Mouse (Mus musculus): ENCODE measurements around the gene Spef1. TPM values are rescaled to one million over a fixed set of nuclear protein-coding genes. Genes with fewer than 3 reads are reported as not detected.
A peak's percentile ranks its signal among the peaks of the same experiment; 100 is the strongest.

Gene Spef1
- polyA plus RNA-seq, 1 experiment from 2014 or later = 9.2 TPM

- Histone ChIP-seq H3K4me1 (ENCODE audit: control insufficient read depth, insufficient read depth, low read length) (peaks cover 10% of the 10 kb centered on the region), H3K4me3 (ENCODE audit: low read depth, low read length) (peak overlapping the region; percentile 77), H3K27ac (ENCODE audit: low read length) (peak overlapping the region; percentile 87), H3K36me3 (ENCODE audit: control insufficient read depth, insufficient read depth, low read length) (no peaks in the 10 kb centered on the region), H3K9ac (replicated peaks; ENCODE audit: low read depth, low read length) (peak overlapping the region; percentile 69), H3K4me2 (replicated peaks; ENCODE audit: low read depth, low read length) (peak overlapping the region; percentile 94), H3K27me3 (ENCODE audit: control insufficient read depth, insufficient read depth, low read length) (no peaks in the 10 kb centered on the region), H3K9me3 (ENCODE audit: control insufficient read depth, low read depth, low read length) (no peaks in the 10 kb centered on the region)
- 1% methylated on average over 17 of the region's 17 CpGs for WGBS
- no peak for ATAC-seq (ENCODE audit: insufficient number of reproducible peaks, insufficient read depth, low FRiP score, low read depth)
These were observed 26.4 kb downstream of the Spef1 start for GRCm38 (mm10) chr2:131160671-131161111.

DNA sequence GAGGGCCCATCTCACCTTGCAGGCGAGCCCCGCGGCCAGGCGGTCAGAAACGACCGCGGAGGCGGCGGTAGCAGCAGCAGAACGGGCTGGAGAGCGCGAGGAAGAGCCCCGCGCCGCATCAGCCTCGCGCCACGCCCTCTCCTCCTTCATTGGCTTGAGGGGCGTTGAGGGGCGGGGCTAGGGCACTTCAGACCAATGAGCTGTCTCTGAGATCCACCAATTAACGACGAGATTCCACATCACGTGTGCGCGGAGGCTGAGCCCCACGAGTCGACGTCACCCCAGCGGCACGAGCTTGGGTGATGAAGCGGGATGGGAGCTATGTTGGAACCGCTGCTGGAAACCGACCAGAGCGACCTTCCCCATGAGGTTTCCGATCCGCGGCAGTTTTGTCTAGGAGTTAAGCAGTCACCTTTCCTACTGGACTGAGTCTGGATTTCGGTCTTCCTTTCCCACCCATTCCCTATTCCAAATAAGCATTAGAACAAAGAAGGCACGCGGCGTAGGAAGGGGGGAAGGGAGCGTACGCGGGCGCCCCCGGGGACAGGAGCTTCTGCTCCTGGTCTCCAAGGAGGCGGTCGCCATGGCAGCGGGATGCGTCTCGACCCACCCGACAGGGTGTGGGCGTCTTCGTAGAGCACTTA lies 27.0 kb downstream of the Spef1 start, which contains the start of gene 1700037H04Rik:
Gene 1700037H04Rik, minus strand, starts transcription at position 144 of the 644 bp plus-strand sequence.
- ATAC-seq (ENCODE audit: insufficient number of reproducible peaks, insufficient read depth, low FRiP score, low read depth) = peak; percentile 97
- peak within 1 kb of the TSS; percentile 94 for H3K4me2 ChIP-seq (replicated peaks; ENCODE audit: low read depth, low read length)
- peak within 1 kb of the TSS; percentile 77 for H3K4me3 ChIP-seq (ENCODE audit: low read depth, low read length)
- WGBS = under 1% methylated on average over 54 of the region's 54 CpGs
- H3K27ac ChIP-seq (ENCODE audit: low read length) = peak within 1 kb of the TSS; percentile 87
- no peaks in the 10 kb centered on the region for H3K9me3 ChIP-seq (ENCODE audit: control insufficient read depth, low read depth, low read length)
- H3K4me1 ChIP-seq (ENCODE audit: control insufficient read depth, insufficient read depth, low read length) = peaks cover 10% of the 10 kb centered on the region
- peak within 1 kb of the TSS; percentile 69 for H3K9ac ChIP-seq (replicated peaks; ENCODE audit: low read depth, low read length)
- no peaks in the 10 kb centered on the region for H3K27me3 ChIP-seq (ENCODE audit: control insufficient read depth, insufficient read depth, low read length)
- H3K36me3 ChIP-seq (ENCODE audit: control insufficient read depth, insufficient read depth, low read length) = no peaks in the 10 kb centered on the region

DNA sequence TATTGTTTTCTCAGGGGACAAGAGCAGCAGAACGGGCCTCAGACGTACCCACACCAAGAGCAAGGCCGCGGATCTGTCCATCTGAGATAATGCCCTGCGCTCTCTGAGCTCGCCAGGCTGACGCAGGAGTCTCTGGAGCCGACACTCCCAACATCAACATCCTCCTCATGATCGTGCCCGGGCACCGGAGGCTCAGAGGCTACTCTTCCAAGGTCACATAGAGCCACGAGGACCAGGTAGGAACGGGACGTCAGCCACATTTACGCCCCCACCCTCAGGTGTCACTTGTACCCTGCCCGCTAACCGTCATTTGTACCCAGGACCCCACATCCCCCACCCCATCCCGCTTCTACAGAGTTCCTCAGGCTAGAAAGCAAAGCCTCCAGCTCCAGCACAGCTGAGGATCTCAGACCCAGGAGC lies 27.6 kb downstream of the Spef1 start:
- H3K27me3 ChIP-seq (ENCODE audit: control insufficient read depth, insufficient read depth, low read length) = no peaks in the 10 kb centered on the region
- peak overlapping the region; percentile 94 for H3K4me2 ChIP-seq (replicated peaks; ENCODE audit: low read depth, low read length)
- WGBS = under 1% methylated on average over 18 of the region's 18 CpGs
- no peaks in the 10 kb centered on the region for H3K9me3 ChIP-seq (ENCODE audit: control insufficient read depth, low read depth, low read length)
- H3K9ac ChIP-seq (replicated peaks; ENCODE audit: low read depth, low read length) = peak overlapping the region; percentile 69
- peaks cover 10% of the 10 kb centered on the region for H3K4me1 ChIP-seq (ENCODE audit: control insufficient read depth, insufficient read depth, low read length)
- no peaks in the 10 kb centered on the region for H3K36me3 ChIP-seq (ENCODE audit: control insufficient read depth, insufficient read depth, low read length)
- H3K27ac ChIP-seq (ENCODE audit: low read length) = peak overlapping the region; percentile 71
- peak overlapping the region; percentile 77 for H3K4me3 ChIP-seq (ENCODE audit: low read depth, low read length)
- peak; percentile 34 for ATAC-seq (ENCODE audit: insufficient number of reproducible peaks, insufficient read depth, low FRiP score, low read depth)

GRCm38 (mm10) chr2:131156987-131157386 lies 30.1 kb downstream of the Spef1 start:
- Histone ChIP-seq H3K9ac (replicated peaks; ENCODE audit: low read depth, low read length) (no peak overlapping the region), H3K36me3 (ENCODE audit: control insufficient read depth, insufficient read depth, low read length) (no peaks in the 10 kb centered on the region), H3K9me3 (ENCODE audit: control insufficient read depth, low read depth, low read length) (no peaks in the 10 kb centered on the region), H3K4me3 (ENCODE audit: low read depth, low read length) (no peak overlapping the region), H3K4me2 (replicated peaks; ENCODE audit: low read depth, low read length) (no peak overlapping the region), H3K27me3 (ENCODE audit: control insufficient read depth, insufficient read depth, low read length) (no peaks in the 10 kb centered on the region), H3K27ac (ENCODE audit: low read length) (no peak overlapping the region), H3K4me1 (ENCODE audit: control insufficient read depth, insufficient read depth, low read length) (peaks cover 10% of the 10 kb centered on the region)
- ATAC-seq (ENCODE audit: insufficient number of reproducible peaks, insufficient read depth, low FRiP score, low read depth) = no peak
- WGBS = 90% methylated on average over 7 of the region's 7 CpGs

DNA sequence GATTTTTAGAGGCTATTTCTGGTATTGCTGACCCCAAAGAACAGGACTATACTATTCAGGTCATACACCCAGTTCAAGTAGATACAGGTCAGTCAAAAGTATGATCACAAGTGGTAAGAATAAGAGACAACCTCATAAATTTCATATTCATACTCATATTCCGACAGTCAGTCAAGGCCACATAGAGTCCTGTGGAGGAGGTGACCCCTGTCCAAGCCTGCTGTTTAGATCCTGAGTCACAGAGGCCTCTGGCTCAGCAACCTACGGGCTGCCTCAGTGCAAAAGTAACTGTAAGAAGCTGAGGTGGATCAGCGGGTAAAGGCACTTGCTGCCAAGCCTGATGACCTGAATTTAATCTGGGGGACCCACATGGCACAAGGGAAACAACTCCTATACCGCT lies 33.0 kb downstream of the Spef1 start:
- Histone ChIP-seq H3K4me2 (replicated peaks; ENCODE audit: low read depth, low read length) (no peak overlapping the region), H3K4me3 (ENCODE audit: low read depth, low read length) (no peak overlapping the region), H3K9me3 (ENCODE audit: control insufficient read depth, low read depth, low read length) (no peaks in the 10 kb centered on the region), H3K27ac (ENCODE audit: low read length) (no peak overlapping the region), H3K4me1 (ENCODE audit: control insufficient read depth, insufficient read depth, low read length) (peaks cover 7% of the 10 kb centered on the region), H3K36me3 (ENCODE audit: control insufficient read depth, insufficient read depth, low read length) (peaks cover 14% of the 10 kb centered on the region), H3K9ac (replicated peaks; ENCODE audit: low read depth, low read length) (no peak overlapping the region), H3K27me3 (ENCODE audit: control insufficient read depth, insufficient read depth, low read length) (no peaks in the 10 kb centered on the region)
- 91% methylated on average over 4 of the region's 4 CpGs for WGBS
- ATAC-seq (ENCODE audit: insufficient number of reproducible peaks, insufficient read depth, low FRiP score, low read depth) = no peak

DNA sequence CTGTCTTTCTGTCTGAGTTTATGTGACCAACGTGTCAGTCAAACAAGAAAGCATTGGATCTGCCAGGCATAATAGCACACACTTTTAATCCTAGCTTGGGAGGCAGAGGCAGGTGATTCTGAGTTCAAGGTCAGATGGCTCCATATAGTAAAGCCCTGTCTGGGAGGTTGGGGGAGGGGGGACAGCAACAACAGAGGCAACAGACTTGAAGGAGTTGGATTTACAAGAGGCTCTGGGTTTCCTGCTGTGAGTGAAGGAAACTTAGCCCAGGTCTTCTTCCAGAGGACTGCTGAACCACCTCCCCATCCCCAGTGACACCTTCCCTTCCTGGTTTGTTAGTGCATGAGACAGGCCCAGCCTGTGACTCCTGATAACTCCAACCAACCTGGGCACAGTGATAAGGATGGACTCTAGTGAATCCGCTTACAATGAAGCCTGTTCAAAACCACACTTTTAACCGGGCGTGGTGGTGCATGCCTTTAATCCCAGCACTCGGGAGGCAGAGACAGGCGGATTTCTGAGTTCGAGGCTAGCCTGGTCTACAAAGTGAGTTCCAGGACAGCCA lies 34.8 kb downstream of the Spef1 start:
- no peak overlapping the region for H3K9ac ChIP-seq (replicated peaks; ENCODE audit: low read depth, low read length)
- H3K4me1 ChIP-seq (ENCODE audit: control insufficient read depth, insufficient read depth, low read length) = no peaks in the 10 kb centered on the region
- no peaks in the 10 kb centered on the region for H3K27me3 ChIP-seq (ENCODE audit: control insufficient read depth, insufficient read depth, low read length)
- no peak overlapping the region for H3K27ac ChIP-seq (ENCODE audit: low read length)
- H3K36me3 ChIP-seq (ENCODE audit: control insufficient read depth, insufficient read depth, low read length) = peaks cover 28% of the 10 kb centered on the region
- no peak overlapping the region for H3K4me2 ChIP-seq (replicated peaks; ENCODE audit: low read depth, low read length)
- WGBS = 90% methylated on average over 7 of the region's 7 CpGs
- ATAC-seq (ENCODE audit: insufficient number of reproducible peaks, insufficient read depth, low FRiP score, low read depth) = peak; percentile 31; the same call in 1 of the 2 replicates
- H3K4me3 ChIP-seq (ENCODE audit: low read depth, low read length) = no peak overlapping the region
- H3K9me3 ChIP-seq (ENCODE audit: control insufficient read depth, low read depth, low read length) = no peaks in the 10 kb centered on the region

GRCm38 (mm10) chr2:131149254-131149578 lies 37.9 kb downstream of the Spef1 start:
- Histone ChIP-seq H3K27ac (ENCODE audit: low read length) (no peak overlapping the region), H3K4me3 (ENCODE audit: low read depth, low read length) (no peak overlapping the region), H3K36me3 (ENCODE audit: control insufficient read depth, insufficient read depth, low read length) (peaks cover 45% of the 10 kb centered on the region), H3K4me1 (ENCODE audit: control insufficient read depth, insufficient read depth, low read length) (no peaks in the 10 kb centered on the region), H3K27me3 (ENCODE audit: control insufficient read depth, insufficient read depth, low read length) (no peaks in the 10 kb centered on the region), H3K4me2 (replicated peaks; ENCODE audit: low read depth, low read length) (no peak overlapping the region), H3K9ac (replicated peaks; ENCODE audit: low read depth, low read length) (no peak overlapping the region), H3K9me3 (ENCODE audit: control insufficient read depth, low read depth, low read length) (no peaks in the 10 kb centered on the region)
- ATAC-seq (ENCODE audit: insufficient number of reproducible peaks, insufficient read depth, low FRiP score, low read depth) = no peak
- 92% methylated on average over 3 of the region's 3 CpGs for WGBS

DNA sequence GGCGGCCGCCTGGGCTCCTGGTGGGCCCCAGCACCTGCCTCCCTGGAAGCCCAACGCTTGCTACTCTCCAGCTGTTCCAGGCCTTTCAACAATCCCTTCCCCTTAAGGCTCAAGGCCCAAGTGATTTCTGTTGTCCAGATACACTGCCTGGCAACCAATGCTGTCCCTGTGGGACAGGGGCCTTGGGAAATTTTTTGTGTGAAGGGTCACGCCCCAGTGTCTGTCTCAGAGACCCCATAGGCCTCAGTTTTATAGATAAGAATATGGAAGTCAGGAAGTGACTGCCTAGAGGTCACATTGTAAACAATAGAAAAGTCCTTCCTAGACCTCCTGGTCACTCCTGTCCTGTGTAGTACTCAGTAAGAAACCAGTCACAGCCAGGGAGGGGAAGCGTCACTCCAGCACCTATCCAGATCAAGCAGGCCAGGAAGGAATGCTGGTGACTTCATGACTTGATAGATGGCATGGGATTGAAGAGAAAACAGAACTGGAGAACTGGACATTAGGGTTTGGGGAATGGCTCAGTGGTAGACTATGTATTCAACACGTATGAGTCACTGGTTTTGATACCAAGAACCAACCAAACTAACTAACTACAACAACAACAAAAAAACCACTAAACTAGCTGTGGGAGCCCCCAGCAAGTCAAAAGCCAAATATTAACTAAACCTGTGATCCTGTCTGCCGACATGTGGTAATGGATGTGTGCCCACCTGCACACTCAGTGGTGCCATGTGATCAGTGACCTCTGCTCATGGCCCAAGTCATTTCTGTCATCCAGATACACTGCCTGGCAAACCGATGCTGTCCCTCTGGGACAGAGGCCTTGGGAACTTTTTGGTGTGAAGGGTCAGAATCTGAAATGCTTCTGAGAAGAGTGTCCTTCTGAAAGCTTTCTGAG lies 38.5 kb downstream of the Spef1 start:
- H3K36me3 ChIP-seq (ENCODE audit: control insufficient read depth, insufficient read depth, low read length) = peaks cover 45% of the 10 kb centered on the region

More for the DNA sequence above, 38.5 kb downstream of the Spef1 start:
- Histone ChIP-seq H3K4me3 (ENCODE audit: low read depth, low read length) (no peak overlapping the region), H3K4me2 (replicated peaks; ENCODE audit: low read depth, low read length) (no peak overlapping the region), H3K4me1 (ENCODE audit: control insufficient read depth, insufficient read depth, low read length) (no peaks in the 10 kb centered on the region), H3K27ac (ENCODE audit: low read length) (no peak overlapping the region), H3K9me3 (ENCODE audit: control insufficient read depth, low read depth, low read length) (no peaks in the 10 kb centered on the region), H3K27me3 (ENCODE audit: control insufficient read depth, insufficient read depth, low read length) (no peaks in the 10 kb centered on the region), H3K9ac (replicated peaks; ENCODE audit: low read depth, low read length) (no peak overlapping the region)
- 81% methylated on average over 8 of the region's 8 CpGs for WGBS
- no peak for ATAC-seq (ENCODE audit: insufficient number of reproducible peaks, insufficient read depth, low FRiP score, low read depth)
